Mouse (Mus musculus) E14TG2a.4 (cell line): ENCODE results near the gene Gm28374.

Source experiments
- H3K27me3 ChIP-seq: 2 replicates; pipeline ENCODE4 v1.6.1; 2014; ENCODE audit warnings: low read length, control low read depth; ENCODE audit not compliant: insufficient read depth
- H3K36me3 ChIP-seq: 2 replicates; pipeline ENCODE4 v1.6.1; 2014; ENCODE audit warnings: low read length, control low read depth; ENCODE audit not compliant: insufficient read depth
- H3K4me1 ChIP-seq: replicated peaks from 2 replicates; pipeline ENCODE4 v1.6.1; 2014; ENCODE audit warnings: low read depth, low read length, control low read depth
- H3K4me3 ChIP-seq: replicated peaks from 2 replicates; pipeline ENCODE4 v1.5.1; 2014; ENCODE audit warnings: mild to moderate bottlenecking, low read length
- H3K9me3 ChIP-seq: 2 replicates; pipeline ENCODE4 v1.6.1; 2014; ENCODE audit warnings: low read length, control low read depth
- CTCF ChIP-seq: conservative IDR thresholded peaks from 2 replicates; pipeline ENCODE4 v1.5.1; 2014; ENCODE audit warnings: low read length
- NANOG ChIP-seq: IDR thresholded peaks from 2 replicates; pipeline ENCODE4 v1.6.1; 2014; ENCODE audit warnings: borderline replicate concordance, low read length, mixed read lengths
- POU5F1 ChIP-seq: IDR thresholded peaks from 2 replicates; pipeline ENCODE4 v1.6.1; 2014; ENCODE audit warnings: low read length, borderline replicate concordance

The Gm28374 gene

DNA sequence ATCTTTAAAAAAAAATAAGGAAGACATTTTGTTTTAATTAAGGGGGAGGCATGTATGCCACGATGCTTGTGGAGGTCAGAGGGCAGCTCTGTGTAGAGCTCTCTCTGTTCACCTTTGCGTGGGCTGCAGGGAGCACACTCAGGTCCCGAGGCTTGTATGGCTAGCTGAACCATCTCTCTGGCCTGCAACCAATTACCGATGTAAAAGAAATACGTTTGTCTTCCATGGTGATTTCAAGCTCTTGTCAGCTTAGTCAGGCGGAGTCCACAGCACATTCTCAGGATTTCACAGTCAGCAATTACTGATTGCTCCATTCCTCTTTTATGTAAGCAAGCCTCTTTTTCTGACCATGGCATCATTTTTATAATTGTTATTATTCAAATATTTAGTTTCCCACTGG lies 19.1 kb upstream of the Gm28374 start:
- TF ChIP-seq NANOG (no peak), POU5F1 (no peak), CTCF (no peak)
- Histone ChIP-seq H3K4me1 (peaks cover 51% of the 10 kb centered on the region), H3K4me3 (no peak overlapping the region), H3K27me3 (no peaks in the 10 kb centered on the region), H3K9me3 (no peaks in the 10 kb centered on the region), H3K36me3 (peaks cover 62% of the 10 kb centered on the region)

DNA sequence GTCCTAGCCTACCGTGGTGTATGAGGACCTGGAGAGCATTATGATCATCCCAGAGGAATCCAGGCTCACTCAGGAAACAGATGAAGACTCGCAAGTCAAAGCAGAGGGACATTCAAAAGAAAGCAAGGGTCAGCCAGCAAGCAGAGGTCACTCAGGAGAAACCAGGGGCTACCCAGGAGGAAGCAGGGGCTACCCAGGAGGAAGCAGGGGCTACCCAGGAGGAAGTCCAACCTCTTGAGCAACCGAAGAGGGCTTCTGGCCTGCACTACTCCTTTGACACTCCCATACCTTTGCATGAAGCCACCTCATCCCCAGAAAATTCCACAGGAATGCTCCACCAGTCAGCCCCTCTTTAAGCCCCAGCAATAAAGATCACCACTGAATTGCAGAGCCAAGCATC lies 15.8 kb upstream of the Gm28374 start:
- peaks cover 81% of the 10 kb centered on the region for H3K36me3 ChIP-seq
- TF ChIP-seq POU5F1, result no peak
- TF ChIP-seq NANOG, result no peak
- no peak for TF ChIP-seq CTCF
- H3K27me3 ChIP-seq, result no peaks in the 10 kb centered on the region
- H3K9me3 ChIP-seq, result no peaks in the 10 kb centered on the region
- peaks cover 64% of the 10 kb centered on the region for H3K4me1 ChIP-seq
- H3K4me3 ChIP-seq, result no peak overlapping the region

DNA sequence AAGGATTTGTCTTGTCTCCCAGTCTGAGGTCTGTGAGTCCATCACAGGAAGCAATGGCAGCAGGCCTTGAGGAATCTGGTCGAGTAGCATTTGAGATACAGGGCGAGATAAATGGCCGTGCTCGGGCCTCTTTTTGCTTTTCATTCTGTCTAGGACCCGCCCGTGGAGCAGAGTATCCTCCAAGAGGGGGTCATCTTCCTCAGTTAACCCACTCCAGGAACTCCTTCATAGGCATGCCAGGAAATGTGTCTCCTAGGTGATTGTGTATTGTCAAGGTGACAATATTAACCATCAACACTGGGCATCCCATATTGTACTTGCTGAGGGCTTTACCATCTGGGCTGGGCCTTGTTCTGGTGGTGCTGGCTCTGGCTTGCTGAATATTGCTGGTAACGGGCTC lies 12.1 kb upstream of the Gm28374 start, which contains the start of gene AC131692.1:
Gene AC131692.1 (plus strand): TSS at position 301 of the 400 bp plus-strand sequence.
- TF ChIP-seq POU5F1, result no peak
- Histone ChIP-seq H3K4me3 (no peak within 1 kb of the TSS), H3K4me1 (peaks cover 71% of the 10 kb centered on the region), H3K36me3 (peaks cover 99% of the 10 kb centered on the region), H3K27me3 (no peaks in the 10 kb centered on the region), H3K9me3 (no peaks in the 10 kb centered on the region)

DNA sequence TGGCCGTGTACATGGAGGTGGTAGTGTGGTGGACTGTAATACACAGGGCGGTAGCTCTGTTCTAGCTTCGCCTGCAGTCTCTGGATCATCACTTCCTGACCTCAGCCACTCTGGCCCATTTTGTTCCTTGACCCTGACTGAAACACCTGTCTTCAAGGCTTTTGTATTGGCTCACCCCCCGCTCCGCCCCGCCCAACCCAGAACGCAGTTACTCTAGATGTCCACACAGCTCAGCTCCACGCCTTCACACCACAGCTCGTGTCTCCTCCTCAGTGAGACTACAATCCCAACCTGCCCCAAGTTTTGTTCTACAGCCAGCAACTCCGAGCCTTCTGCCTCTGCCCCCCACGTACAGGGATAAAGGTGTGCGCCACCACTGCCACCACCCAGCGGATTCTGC lies 6.8 kb upstream of the Gm28374 start:
- peaks cover 82% of the 10 kb centered on the region for H3K36me3 ChIP-seq
- H3K4me3 ChIP-seq, result peak overlapping the region; percentile 45; the same call in 1 of the 2 replicates
- H3K9me3 ChIP-seq, result no peaks in the 10 kb centered on the region
- H3K4me1 ChIP-seq, result peaks cover 84% of the 10 kb centered on the region
- H3K27me3 ChIP-seq, result no peaks in the 10 kb centered on the region
- TF ChIP-seq CTCF (no peak), NANOG (no peak), POU5F1 (no peak)

DNA sequence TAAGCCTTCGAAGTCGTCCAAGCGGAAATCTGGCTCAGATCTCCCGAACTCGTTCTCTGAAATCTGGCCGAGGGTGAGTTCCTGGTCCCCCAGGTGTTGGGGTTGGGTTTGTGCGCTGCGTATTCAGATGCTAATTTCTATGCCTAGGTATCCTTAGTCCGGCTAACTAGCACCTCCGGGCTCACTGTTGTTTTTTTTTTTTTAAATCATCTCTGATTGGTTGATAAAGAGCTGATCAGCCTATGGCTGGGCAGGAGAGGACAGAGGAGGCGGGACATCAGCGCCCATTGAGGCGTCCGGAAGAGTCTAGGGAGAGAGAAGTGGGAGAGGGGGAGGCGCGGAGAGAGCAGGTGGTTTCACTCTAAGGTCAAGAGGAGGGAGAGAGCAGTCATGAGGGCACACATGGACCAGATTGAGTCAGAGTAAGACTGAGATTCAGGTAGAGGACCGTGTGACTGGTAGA lies 3.4 kb upstream of the Gm28374 start:
- Histone ChIP-seq H3K27me3 (no peaks in the 10 kb centered on the region), H3K36me3 (peaks cover 82% of the 10 kb centered on the region), H3K4me1 (peaks cover 79% of the 10 kb centered on the region), H3K4me3 (peak overlapping the region; percentile 97), H3K9me3 (no peaks in the 10 kb centered on the region)
- TF ChIP-seq POU5F1 (peak; percentile 38; the same call in 1 of the 2 replicates), NANOG (no peak)

DNA sequence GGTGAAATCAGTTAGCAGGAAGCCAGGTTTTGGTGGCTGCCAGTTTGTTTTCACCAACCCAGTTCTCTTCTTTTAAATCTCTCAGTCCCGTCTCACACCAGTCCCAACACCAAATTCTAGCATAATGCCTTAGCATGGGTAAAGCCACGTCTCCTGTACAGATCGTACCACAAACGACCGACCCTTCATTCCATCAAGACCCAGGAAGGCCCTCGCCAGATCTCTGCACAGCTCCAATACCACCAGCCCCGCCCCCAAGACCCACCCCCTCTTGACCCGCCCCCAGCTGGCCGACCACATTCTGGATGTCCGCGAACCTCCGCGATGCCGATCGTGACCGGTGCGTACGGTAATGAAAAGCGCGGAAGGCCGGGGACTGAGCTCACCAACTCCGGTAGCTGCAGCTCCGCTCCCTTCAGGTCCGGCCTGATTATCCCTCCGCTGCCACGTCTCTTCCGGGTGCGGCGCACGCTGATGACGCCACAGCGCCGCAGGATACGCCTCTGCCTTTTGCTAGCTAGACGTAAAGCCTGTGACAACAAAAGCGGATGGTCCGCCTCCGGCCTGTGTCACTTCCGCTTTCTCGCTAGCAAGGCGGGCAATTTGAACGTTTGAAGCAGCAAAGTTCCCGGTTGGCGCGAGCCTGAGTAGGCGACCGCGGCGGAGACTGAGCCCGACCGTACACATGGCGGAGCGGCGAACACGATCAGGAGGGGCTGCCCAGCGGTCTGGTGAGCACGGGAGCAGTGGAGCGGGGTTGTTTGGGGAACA lies 2.6 kb upstream of the Gm28374 start, which contains the start of the genes Zfpl1 and Cdca5:
Gene Zfpl1 (minus strand): TSS at position 479 of the 771 bp plus-strand sequence.
Gene Cdca5 (plus strand): TSS at position 506 of the 771 bp plus-strand sequence.
- Histone ChIP-seq H3K27me3 (no peaks in the 10 kb centered on the region), H3K4me3 (peak within 1 kb of the TSS; percentile 97), H3K9me3 (no peaks in the 10 kb centered on the region), H3K4me1 (peaks cover 79% of the 10 kb centered on the region), H3K36me3 (peaks cover 82% of the 10 kb centered on the region)
- TF ChIP-seq POU5F1 (no peak), CTCF (no peak), NANOG (no peak)

DNA sequence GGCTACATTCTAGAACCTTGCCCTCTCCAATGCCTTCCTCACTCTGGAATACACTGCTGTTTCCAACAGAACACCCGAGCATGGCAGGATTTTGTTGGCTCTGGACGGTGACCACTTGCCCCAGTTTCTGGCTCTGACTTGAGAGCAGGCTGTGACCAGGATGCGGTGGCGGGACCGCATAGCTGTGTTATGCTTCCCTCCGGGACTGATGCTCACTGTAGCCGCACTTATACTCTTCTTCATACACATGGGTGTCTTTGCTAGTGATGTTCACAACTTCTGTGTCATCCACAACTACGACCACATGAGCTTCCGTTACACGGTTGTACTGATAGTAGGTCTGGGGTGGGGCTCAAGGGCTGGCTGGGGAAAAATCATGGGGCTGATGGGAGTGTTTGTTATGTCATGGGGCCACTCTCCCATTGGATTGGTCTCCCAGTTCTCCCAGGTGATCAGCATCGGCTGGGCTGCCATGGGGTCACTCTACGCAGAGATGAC lies 2.0 kb downstream of the Gm28374 start, which contains the start of gene Tmem262:
Gene Tmem262 (plus strand): TSS at position 51 of the 498 bp plus-strand sequence.
- H3K9me3 ChIP-seq, result no peaks in the 10 kb centered on the region
- H3K4me1 ChIP-seq, result peaks cover 57% of the 10 kb centered on the region
- H3K36me3 ChIP-seq, result peaks cover 64% of the 10 kb centered on the region
- TF ChIP-seq POU5F1 (no peak), CTCF (no peak), NANOG (no peak)
- H3K27me3 ChIP-seq, result no peaks in the 10 kb centered on the region
- no peak within 1 kb of the TSS for H3K4me3 ChIP-seq

DNA sequence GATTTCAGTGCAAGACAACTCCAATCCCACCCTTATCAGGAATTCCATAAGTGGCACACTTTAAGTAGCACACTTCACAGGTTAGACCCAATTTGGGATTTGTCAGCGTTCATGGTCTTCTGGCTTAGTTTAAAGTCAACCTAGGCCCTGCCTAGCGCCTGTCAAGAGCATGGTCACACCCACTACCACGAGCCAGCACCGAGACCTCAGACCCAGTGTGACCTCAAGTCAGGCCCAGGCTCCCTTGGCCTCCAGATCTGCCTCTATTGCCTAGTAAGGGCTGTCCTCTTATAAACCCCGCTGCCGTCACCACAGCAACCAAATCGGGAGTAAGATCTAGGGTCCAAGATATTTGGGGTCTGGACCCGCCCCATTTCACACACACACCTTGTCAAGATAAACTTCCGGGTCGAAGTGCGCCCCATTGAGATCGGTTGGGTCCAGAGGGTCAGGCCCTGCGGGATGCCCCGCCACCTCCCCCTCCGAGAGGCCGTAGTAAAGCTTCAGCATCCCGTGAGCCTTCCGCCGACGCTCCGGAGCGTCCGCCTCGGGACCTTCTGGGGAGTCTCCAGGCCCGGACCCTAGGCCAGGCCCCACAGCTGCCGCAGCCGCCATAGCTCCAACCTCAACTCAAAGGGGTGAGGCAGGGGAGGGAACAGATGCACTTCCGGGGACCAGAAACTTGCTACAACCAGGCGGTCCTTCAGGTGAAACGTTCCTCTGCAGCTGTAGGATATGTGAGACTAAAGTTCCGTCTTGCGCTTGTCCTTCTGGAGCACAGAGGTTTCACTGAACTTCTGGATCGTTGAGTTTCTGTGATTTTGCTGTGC lies 5.3 kb downstream of the Gm28374 start, which contains the start of gene Vps51:
Gene Vps51 (minus strand): TSS at position 668 of the 830 bp plus-strand sequence.
- Histone ChIP-seq H3K27me3 (no peaks in the 10 kb centered on the region), H3K36me3 (peaks cover 69% of the 10 kb centered on the region), H3K4me1 (peaks cover 43% of the 10 kb centered on the region), H3K4me3 (peak within 1 kb of the TSS; percentile 89), H3K9me3 (no peaks in the 10 kb centered on the region)
- TF ChIP-seq POU5F1, result no peak; the same call in 1 of the 2 replicates
